Mouse (Mus musculus) thymus, postnatal 0 days (tissue): ENCODE data around the gene Olfr545. TPM values are rescaled to one million over a fixed set of nuclear protein-coding genes. Genes with fewer than 3 reads are reported as not detected.
"Not testable (repeated sequence)": the region's sequence is repeated elsewhere in the genome, so short reads cannot be mapped to it uniquely, and the experiment has no call there.

Experiments used
- DNase-seq: peaks from one replicate; pipeline ENCODE4 v3.0.0-alpha.2; 2015; ENCODE audit warnings: low spot score
- polyA plus RNA-seq: library from polyadenylated mRNA; unstranded; fragments of >200 nt; fragmentation: Nextera tagmentation; extraction: Ambion mirVana; gene quantifications from 2 replicates; pipeline ENCODE4 v1.2.1, GENCODE M21; 2015

Olfr545 gene
- 0.08 TPM in 1 of 2 replicates, not detected in the other for polyA plus RNA-seq

- no peak for DNase-seq
Measured at GRCm38 (mm10) chr7:102499473-102499872, at the start of gene Olfr545. Gene Olfr545 (minus strand): TSS chr7:102499573.

- DNase-seq = peak; percentile 22
Measured at GRCm38 (mm10) chr7:102541251-102541650, 41.9 kb upstream of the Olfr545 start.

GRCm38 (mm10) chr7:102540596-102540995, 41.2 kb upstream of the Olfr545 start, which contains the start of gene Olfr548-ps1:
Gene Olfr548-ps1 (plus strand): TSS chr7:102540896.
- no peak for DNase-seq

GRCm38 (mm10) chr7:102534449-102534848, 35.1 kb upstream of the Olfr545 start, which contains the start of gene Olfr547:
Gene Olfr547 (plus strand): TSS chr7:102534749.
- no peak for DNase-seq

- peak; percentile 34 for DNase-seq
Measured at GRCm38 (mm10) chr7:102529052-102529451, 29.7 kb upstream of the Olfr545 start.

- DNase-seq = no peak
Measured at GRCm38 (mm10) chr7:102517051-102517335, 17.6 kb upstream of the Olfr545 start.

- DNase-seq = no peak
Measured at GRCm38 (mm10) chr7:102516261-102517050, 17.1 kb upstream of the Olfr545 start.

GRCm38 (mm10) chr7:102514144-102514543, 14.8 kb upstream of the Olfr545 start:
- DNase-seq = no peak

- peak; percentile 87 for DNase-seq
Measured at GRCm38 (mm10) chr7:102512814-102513435, 13.6 kb upstream of the Olfr545 start.

GRCm38 (mm10) chr7:102511927-102512326, 12.6 kb upstream of the Olfr545 start:
- DNase-seq = no peak

GRCm38 (mm10) chr7:102509726-102510125, 10.4 kb upstream of the Olfr545 start:
- DNase-seq = no peak

GRCm38 (mm10) chr7:102508666-102509065, 9.3 kb upstream of the Olfr545 start:
- DNase-seq = no peak

GRCm38 (mm10) chr7:102508066-102508465, 8.7 kb upstream of the Olfr545 start:
- no peak for DNase-seq

- peak; percentile 67 for DNase-seq
Measured at GRCm38 (mm10) chr7:102506848-102507247, 7.5 kb upstream of the Olfr545 start.

- DNase-seq = no peak
Measured at GRCm38 (mm10) chr7:102501986-102502385, 2.6 kb upstream of the Olfr545 start.

- not testable (repeated sequence) for DNase-seq
Measured at GRCm38 (mm10) chr7:102494416-102494815, 5.0 kb downstream of the Olfr545 start.

- no peak for DNase-seq
Measured at GRCm38 (mm10) chr7:102488161-102488560, 11.2 kb downstream of the Olfr545 start, which contains the start of gene Olfr544. Gene Olfr544 (minus strand): TSS chr7:102488313.

GRCm38 (mm10) chr7:102486105-102486504, 13.3 kb downstream of the Olfr545 start:
- DNase-seq = no peak

- DNase-seq = not testable (repeated sequence)
Measured at GRCm38 (mm10) chr7:102484766-102485165, 14.6 kb downstream of the Olfr545 start.

GRCm38 (mm10) chr7:102483665-102484064, 15.7 kb downstream of the Olfr545 start:
- no peak for DNase-seq

- DNase-seq = no peak
Measured at GRCm38 (mm10) chr7:102481579-102481978, 17.8 kb downstream of the Olfr545 start, which contains the start of gene Olfr543. Gene Olfr543 (minus strand): TSS chr7:102481679.

- no peak for DNase-seq
Measured at GRCm38 (mm10) chr7:102480821-102481220, 18.6 kb downstream of the Olfr545 start.
